Mouse (Mus musculus) gastrocnemius, postnatal 14 days (tissue): ENCODE results near the gene Zfp366. TPM values are rescaled to one million over a fixed set of nuclear protein-coding genes. Genes with fewer than 3 reads are reported as not detected.
"Not testable (repeated sequence)": the region's sequence is repeated elsewhere in the genome, so short reads cannot be mapped to it uniquely, and the experiment has no call there.

ENCODE experiments used
- DNase-seq: peaks from one replicate; pipeline ENCODE4 v3.0.0; 2021; ENCODE audit warnings: mixed read lengths
- intact Hi-C: fragments of 180-260 bp; cut with DNase I; formaldehyde crosslinking; loops from one replicate; pipeline ENCODE4 v1.15.1; 2025; ENCODE audit warnings: low total_unique reads
- long read RNA-seq, 2 experiments: library from polyadenylated mRNA; stranded (forward); transcript quantifications; one replicate each; pipeline ENCODE4 v2.0.0; 2021
- total RNA-seq, 2 experiments: library from RNA; stranded (reverse); gene quantifications; 2 replicates each; pipeline ENCODE4 v1.2.3; 2021

Zfp366 gene
- 1 to 10 TPM; 6.0 to 7.4 TPM for total RNA-seq
- long read RNA-seq, experiment 1, partial matches to known transcripts, result 1 of 1 reads
- long read RNA-seq, experiment 1, other reads (novel, unspliced or antisense), result 0 of 1 reads
- long read RNA-seq, experiment 2, result 0 reads

DNA sequence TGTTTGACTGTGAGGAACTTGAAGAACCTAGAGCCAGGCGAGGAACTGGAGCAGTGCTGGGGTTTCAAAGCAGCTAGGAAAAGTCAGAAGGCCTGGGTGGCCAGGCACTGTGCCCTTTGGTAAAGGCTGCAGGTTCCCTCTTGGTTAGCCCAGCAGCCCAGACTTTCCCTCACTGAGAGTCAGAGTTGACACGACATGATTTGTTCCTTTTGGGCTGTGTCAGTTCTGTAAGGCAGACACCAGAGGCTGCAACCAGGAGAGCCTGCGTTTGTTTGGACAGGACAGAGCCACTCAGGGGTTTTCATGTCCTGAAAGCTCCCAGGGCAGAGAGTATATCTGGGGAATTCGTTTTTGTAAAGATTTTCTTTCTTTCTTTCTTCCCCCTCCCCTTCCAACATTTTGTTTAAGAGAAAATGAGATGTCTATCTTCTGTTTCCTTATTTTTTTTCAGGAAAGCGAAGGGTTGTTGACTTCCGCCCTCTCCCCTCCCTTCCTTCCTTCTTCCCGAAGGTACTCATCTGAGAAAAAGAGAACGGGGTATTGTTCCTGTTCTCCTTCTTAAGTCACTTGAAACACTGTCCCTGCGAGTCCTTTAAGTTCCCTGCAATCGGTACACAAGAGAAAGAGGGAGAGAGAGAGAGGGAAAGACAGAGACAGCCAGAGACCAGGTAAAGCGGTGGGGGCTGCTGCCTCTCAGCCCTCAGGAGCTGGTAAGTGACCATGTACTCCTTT, at the start of gene Zfp366:
TSS of gene Zfp366 (plus strand) at position 669 of the 732 bp plus-strand sequence.
- DNase-seq, result no peak
- intact Hi-C loops, result no loop called here

DNA sequence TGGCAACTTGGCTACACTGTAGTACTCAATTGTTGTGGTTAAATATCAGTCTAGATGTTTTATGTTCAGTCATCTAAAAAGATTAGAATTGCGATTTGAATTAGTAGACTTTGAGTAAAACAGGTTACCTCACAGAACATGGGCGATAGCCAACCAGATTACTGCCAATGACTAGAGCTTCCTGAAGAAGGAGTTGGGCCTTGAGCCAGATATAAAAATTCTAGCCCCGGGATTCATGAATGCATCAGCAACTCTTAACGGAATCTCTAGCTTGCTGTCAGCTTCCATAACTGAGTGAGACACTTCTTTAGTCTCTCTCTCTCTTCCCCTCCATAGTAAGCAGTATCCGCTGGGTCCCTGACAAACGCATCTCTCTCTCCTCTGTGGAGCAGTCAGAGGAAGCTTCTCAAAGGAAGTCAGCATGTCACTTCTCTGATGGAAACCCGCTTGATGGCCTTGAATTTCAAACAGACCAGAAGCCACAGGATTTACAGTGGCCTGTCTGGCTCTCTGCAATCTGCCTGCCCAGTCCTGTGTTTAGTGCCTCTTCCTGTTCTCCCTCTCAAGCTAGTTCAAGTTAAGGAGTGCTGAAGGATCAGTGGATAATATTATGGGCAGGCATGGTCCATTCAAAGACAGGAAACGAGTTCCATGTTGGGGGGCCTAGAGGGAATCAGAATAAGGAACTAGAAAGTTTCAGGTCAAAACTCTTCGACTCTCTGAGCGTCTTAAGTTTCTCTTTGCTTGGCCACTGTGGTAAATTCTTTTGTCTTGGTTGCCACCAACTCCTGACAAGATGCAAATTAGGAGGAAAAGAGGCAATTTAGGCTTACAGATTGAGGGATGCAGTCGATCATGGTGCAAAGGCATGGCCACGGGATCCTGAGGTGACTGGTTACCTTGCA, 46.0 kb upstream of the Zfp366 start:
- intact Hi-C loops, result no loop called here
- DNase-seq, result no peak

DNA sequence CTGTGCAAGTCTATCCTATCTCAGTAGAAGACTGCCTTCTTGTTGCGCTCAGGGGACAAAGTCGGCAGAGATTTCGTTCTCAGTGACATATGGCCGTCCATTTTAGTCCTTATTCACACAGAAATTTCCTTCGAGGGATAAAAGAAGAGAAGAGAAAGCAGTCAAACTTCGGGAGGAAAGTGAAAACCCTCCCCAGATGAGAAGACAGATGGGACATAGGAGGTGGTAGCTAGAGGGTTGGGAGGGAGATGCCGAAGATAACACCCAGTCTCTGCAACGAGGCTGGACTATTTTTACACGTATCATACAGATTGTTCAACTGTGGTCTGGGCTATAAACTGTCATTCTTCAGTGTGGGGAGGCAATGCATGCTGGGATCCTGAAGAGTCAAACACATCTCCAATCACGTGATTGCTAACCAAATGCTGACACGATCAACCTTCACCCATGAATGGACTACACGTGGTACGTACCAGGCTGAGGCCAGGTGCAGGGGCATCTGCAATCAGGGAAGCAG, 38.2 kb upstream of the Zfp366 start:
- intact Hi-C loops, result no loop called here

DNA sequence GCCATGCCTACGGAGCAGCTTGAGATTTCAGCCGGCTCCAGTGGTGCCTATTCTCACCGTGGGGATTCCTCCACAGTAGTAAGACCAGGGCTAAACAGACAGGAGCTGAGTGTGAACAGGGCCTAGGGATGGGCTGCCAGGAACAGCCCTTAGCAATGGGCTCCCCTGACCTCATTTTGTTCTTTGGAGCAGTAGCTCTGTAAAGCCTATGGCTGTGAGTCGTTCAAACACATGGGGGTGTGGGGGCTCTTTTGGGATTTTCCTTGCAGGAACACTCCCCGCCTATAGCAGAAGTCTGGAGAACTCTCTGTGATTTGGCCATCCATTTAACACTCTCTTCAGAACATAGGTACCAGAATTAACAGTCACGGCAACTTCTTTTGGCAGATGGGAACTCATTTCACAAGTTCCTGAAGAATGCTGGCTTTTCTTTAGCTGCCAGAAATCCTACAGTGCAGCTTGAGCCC, 36.9 kb upstream of the Zfp366 start:
- no peak for DNase-seq
- intact Hi-C loops, result no loop called here

More for the DNA sequence above, 38.2 kb upstream of the Zfp366 start:
- DNase-seq, result no peak

DNA sequence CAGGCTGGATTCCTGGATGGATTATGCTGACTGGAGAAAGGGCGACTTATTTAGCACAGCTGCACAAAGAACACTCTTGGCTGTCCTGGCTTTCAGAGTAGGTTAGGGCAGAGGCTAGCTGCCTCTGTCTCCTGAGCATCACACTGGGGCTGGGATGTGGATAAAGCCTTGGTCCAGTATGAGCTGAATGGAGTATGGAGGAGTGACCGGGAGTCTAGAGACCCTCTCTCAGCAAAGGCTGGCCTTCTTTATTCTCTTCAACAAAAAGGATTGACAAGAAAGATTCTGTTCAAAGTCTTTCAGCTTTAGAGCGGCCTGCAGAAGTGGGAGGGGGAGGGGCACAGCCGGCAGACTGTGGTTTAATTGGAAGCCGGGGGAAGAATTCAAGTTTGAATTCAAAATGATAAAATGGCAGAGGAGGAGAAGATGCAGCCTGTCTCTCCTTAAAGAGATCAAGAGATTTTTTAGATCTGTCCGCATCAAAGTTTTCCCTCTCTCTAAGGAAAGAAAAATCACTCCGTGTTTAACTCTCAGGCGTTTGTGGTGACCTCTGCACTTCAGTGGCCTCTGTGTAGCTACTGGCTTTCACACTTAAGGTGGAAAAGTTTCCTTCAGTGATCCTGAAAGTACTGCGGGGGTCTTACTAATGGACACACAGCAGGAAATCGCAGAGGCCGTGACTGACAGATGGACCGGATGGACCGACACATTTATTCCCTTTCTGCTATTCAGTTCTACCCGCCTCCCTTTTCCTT, 34.9 kb upstream of the Zfp366 start:
- DNase-seq, result no peak
- intact Hi-C loops, result no loop called here

DNA sequence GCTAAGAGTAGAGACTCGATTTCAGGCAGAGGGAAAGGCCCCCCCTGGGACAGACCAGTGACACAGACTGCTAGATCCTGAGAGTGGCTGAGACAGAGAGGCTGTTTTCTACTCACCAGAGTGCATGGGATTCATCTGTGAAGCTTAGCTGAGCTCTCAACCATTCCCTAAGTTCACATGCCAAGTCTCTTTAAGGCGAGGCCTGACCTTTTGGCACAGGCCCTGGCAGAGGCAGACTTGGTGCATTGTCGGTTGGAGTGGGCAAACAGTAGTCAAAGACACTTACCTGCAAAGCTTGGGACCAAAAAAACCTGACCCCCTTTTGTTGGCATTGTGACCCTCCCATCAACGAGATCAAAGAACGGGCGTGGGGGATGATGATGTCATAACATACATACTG, 34.0 kb upstream of the Zfp366 start:
- intact Hi-C loops, result no loop called here
- DNase-seq, result no peak

DNA sequence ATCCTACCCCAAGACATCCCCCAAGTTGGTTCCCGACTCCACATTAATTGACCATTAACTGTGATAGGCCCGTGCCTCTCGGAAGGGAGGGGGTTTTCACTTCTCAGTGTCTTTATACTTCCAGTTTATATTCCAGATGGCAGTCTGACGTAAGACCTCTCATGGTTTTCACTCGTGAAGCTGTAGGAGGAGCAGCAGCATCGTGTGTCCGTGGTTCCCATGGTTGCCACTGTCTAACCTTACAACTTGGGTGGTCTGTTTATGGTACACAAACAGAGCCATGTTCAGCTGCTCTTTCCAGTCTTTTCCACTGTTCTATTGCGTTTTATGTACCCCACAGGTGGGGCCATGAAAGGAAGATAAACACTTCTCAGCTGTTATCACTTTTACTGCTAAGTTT, 33.5 kb upstream of the Zfp366 start:
- DNase-seq, result no peak
- intact Hi-C loops, result no loop called here

DNA sequence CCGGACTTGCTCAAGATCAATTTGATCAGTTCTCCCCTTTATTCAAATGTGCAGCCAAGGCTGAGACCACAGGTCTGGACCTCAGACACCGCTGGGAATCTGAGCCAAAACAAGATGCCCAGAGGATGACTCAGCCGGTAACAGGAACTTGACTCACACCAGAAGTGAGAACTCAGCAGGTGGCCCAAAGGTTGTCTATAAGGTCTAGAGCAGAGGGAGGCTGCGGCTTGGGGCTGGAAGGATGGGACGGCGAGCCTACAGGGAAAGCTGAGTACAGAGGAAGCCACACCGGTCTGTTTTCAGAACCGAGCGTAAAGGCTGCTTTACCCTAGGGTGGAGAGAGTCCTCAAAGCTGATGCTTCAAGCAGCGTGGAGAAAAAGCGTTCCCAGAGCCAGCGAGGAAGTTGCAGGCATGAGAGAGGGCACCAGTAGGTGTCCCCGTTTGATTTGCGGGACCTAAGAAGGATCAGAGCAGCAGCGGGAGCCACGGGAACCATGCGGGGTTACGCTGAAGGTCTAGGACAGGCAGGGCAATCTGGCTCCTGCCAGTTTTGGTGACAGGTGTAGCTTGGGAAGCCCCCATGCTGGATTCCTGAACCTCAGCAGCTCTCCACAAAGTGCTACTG, 32.2 kb upstream of the Zfp366 start:
- peak; percentile 24 for DNase-seq
- intact Hi-C loops, result no loop called here

DNA sequence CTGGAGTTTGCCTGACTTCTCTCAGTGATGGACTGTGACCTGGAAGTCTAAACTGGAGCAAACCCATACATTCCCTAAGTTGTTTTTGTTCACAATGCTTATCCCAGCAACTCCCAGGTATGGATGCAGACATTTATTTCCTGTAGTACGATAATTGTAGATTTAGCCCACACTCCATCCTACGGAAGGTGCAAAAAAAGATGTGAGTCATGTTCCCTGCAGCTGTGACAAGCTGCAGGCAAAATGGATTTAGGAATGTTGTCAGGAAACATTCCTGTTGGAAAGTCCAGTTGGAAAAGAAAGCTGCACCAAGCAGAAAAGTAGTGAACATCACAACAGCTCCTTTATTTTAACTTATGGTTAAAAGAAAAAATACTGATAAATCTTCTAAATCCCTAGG, 26.9 kb upstream of the Zfp366 start:
- intact Hi-C loops, result no loop called here
- no peak for DNase-seq

DNA sequence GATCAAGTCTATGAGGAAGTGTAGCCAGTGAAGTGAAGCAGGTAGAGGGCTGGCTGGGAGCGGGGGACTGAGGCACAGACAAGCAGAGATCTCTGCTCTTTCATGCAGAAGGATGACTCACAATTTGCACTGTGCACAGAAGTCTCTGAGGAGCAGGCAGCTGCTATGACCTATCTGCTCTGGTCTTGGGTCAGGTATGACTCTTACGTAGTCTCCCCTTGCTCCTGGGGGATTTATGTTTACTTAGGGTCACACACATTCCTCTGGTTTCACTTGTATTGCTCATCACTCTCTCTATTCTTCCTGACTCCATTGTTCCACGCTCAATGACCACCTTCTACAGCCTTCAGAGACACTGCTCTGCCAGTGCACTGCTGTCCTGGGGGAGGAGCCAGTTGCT, 25.9 kb upstream of the Zfp366 start:
- DNase-seq, result no peak
- intact Hi-C loops, result no loop called here

DNA sequence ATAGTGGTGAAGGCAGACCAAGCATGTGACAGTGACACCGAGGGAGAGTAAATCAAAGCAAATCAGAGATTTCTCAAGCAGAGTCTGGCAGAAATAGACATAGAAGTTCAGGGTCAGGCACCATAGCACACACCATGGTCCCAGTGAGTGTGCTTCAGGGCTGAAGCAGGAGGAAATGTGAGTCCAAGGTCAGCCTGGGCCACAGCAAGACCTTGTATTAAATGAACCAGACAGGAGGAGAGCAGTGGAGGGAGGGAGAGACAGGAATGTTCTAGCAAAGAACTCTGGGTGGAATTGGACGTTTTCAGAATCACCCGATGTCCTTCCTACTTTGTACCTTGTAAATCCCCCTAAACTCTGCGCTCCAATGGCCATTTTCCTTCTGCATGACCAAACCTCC, 21.6 kb upstream of the Zfp366 start:
- no peak for DNase-seq
- intact Hi-C loops, result no loop called here

DNA sequence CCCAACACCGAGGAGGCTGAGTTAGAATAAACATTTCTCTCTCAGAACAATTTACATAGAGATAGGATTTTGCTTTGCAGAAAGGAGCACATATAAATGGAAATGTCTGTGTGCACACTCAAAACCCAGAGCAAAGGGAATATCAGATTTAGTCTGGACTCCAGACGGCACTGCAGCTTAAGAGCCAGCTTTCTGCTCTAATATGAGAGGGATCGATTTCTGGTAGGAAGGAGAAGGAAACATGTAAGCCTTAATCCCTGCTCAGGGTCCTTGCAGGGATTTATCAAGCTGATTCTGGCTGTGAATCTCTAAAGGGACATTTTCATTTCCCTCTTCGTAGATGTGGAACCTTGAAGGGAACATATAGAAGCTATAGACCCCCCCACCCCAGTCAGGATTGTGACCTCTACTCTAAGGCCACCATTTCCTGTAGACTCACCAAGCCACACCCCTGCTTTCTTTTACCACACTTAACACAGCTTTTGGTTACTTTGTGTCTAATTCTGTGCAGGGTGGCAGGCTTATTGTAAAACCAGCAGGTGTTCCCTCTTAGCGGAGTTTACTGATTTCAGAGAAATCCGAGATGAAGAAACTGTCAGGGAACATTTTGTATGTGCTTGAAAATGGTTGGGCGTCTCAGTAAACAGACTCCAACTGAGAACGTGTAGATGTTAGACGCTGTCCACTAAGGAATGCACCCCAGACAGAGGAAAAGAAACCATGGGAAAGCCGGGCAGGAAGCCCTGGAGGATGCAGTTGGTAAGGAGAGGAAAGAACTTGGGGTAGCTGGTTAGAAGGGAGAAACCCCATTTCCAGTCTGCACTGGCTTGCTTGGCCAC, 20.9 kb upstream of the Zfp366 start:
- no peak for DNase-seq

DNA sequence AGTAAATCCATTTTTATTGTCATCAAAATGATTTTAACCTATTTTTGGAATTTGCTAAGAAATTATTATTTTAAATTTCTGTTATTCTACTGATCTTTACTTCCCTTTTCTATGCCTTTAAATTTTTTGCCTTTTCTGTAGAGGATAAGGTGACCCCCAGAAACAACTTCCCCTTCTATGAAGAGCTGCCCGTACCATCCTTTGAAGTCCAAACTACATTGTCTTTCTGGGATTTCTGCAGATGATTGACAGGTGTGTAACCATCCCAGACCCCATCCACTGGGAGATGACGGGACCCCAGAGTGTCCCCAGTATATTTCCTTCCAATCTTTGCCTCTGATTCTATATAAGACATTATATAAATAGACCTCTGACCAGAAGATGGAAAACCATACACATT, 20.3 kb upstream of the Zfp366 start:
- intact Hi-C loops, result no loop called here
- DNase-seq, result no peak

More for the DNA sequence above, 20.9 kb upstream of the Zfp366 start:
- intact Hi-C loops, result no loop called here

DNA sequence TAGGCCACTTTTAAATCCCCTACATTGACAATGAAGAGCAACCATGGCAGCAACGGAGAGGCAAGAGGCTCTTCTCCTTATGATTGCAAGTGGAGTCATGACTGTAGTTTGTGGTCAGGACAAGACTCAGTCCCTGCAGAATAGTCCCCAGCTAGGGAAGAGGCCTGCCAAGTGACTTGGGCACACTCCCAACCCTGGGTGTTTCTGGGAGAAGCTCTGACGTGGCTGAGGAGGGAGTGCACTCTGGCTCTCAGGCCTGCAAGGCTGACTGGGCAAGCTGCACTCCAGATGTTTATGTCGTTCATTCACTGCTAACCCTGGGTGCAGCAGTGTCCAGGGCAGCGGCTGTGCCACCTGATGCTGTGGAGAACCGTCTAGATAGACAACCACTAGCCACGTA, 15.2 kb upstream of the Zfp366 start:
- peak; percentile 89 for DNase-seq
- intact Hi-C loops, result loop anchor here (5.0 kb wide), 1 partner anchor 143 kb away; no protein-coding TSS in a partner anchor

DNA sequence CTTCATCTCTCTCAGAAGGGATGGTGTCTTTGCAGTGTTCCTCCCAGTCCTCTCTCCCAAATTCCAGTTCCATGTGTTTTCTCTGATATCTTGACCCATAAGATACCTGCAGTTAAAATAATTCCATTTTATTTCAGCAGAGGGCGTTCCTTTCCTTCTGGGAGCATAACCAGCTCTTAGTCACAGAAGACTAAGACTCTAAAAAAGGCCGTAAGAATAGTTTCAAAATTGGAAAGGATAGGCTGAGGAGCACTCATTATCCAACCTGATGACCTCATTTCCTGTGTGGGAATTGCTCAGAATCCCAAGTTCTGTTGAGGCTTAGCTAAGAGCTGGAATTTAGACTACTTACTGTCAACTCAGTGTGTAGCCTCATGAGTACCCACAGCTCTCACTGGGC, 14.3 kb upstream of the Zfp366 start:
- intact Hi-C loops, result no loop called here
- no peak for DNase-seq

DNA sequence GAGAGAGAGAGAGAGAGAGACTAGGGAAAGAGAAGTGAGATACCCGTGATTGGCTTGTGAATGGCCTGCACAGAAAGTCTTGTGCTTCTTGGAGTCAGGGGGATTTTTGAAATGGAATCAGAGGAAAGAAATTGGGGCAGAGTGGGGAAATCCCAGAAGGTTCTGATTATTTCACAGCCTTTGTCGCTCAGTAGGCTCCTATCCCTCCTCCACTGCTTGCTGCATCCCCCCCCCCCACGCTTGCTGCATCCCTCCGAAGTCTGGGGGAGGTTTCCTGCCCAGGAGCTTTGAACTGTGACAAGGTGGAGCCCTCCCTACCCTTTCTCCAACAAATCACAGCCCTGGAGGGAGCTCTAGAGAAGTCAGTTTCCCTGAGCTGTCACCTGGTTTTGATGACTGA, 10.8 kb upstream of the Zfp366 start:
- intact Hi-C loops, result no loop called here
- DNase-seq, result no peak

DNA sequence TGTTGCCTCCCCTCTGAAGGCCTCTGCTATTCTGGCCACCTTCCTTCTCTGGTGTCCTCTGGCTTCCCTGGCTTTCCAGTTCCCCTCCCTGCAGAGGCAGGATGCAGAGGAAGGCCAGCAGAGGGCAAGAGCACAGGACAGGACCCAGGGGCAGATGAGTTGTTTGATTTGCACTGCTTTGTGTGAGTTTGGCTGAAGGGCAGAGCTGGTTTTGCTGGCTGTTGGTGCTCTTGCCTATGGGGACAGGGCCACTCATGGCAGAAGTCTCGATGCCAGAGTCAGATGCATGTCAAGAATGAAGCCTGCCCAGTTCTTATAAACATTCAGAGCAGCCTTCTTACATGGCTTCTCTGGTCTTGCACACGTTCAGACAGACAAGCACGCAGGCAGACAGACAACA, 1.8 kb upstream of the Zfp366 start:
- intact Hi-C loops, DNase-seq: not testable (repeated sequence)

DNA sequence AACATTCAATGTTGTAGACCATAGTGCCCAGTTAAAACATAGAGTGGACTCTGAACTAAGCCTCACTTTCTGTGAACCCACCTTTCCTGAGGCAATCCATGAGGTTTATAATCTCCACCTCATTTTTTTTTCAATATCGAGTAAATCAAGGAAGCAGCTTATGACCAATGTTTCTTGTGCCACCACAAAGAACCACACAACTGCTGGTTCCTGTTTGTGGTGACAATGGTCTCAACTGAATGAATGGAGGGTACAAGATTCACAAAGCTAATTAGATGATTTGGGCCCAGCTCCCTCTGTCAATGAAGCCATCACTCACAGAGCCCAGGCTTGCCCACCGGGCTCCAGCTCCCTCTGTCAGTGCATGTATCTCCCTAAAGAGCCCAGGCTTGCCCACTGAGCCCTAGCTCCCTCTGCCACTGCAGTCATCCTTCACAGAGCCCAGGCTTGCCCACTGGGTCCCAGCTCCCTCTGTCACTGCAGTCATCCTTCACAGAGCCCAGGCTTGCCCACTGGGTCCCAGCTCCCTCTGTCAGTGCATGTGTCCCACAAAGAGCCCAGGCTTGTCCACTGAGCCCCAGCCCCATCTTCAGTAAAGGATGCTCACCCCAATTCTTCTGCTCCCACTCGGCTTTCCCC, 1.2 kb upstream of the Zfp366 start:
- DNase-seq, result no peak
- intact Hi-C loops, result no loop called here
